Mouse (Mus musculus) hindbrain, embryonic 14.5 days (tissue): Measurements from ENCODE around the gene Foxo3. TPM values are rescaled to one million over a fixed set of nuclear protein-coding genes. Genes with fewer than 3 reads are reported as not detected.

ENCODE experiments used
- ATAC-seq: fragments of 200-750 bp; cut with Nextera tagmentation; 2 replicates; pipeline ENCODE4 v1.8.0; 2017; ENCODE audit warnings: moderate number of reproducible peaks, mild to moderate bottlenecking, moderate TSS enrichment, moderate library complexity; ENCODE audit not compliant: low FRiP score
- DNase-seq: peaks from one replicate; pipeline ENCODE4 v3.0.0-alpha.2; 2015; ENCODE audit warnings: low spot score
- H3K27ac ChIP-seq: fragments of 300-500 bp; sonication (generic); 2 replicates; pipeline ENCODE4 v1.5.1; 2014; ENCODE audit warnings: mild to moderate bottlenecking, moderate library complexity
- H3K27me3 ChIP-seq: fragments of 300-500 bp; sonication (generic); 2 replicates; pipeline ENCODE4 v1.6.1; 2014; ENCODE audit warnings: mild to moderate bottlenecking, low read length, mixed read lengths; ENCODE audit not compliant: control insufficient read depth, insufficient read depth
- H3K36me3 ChIP-seq: fragments of 300-500 bp; sonication (generic); replicated peaks from 2 replicates; pipeline ENCODE4 v1.6.1; 2014; ENCODE audit not compliant: control insufficient read depth, insufficient read depth
- H3K4me1 ChIP-seq: fragments of 300-500 bp; sonication (generic); replicated peaks from 2 replicates; pipeline ENCODE4 v1.6.1; 2014; ENCODE audit warnings: antibody characterized with exemption, low read length, mixed read lengths; ENCODE audit not compliant: control insufficient read depth, insufficient read depth
- H3K4me2 ChIP-seq: fragments of 300-500 bp; sonication (generic); replicated peaks from 2 replicates; pipeline ENCODE4 v1.6.1; 2014; ENCODE audit warnings: mild to moderate bottlenecking, moderate library complexity
- H3K4me3 ChIP-seq: fragments of 300-500 bp; sonication (generic); replicated peaks from 2 replicates; pipeline ENCODE4 v1.5.1; 2014; ENCODE audit warnings: mild to moderate bottlenecking, low read length
- H3K9ac ChIP-seq: fragments of 300-500 bp; sonication (generic); 2 replicates; pipeline ENCODE4 v1.6.1; 2014
- H3K9me3 ChIP-seq: fragments of 300-500 bp; sonication (generic); 2 replicates; pipeline ENCODE4 v1.6.1; 2016; ENCODE audit warnings: low read length; ENCODE audit not compliant: control insufficient read depth
- WGBS: fragments of 180-500 bp; shearing (Covaris S2); extraction: QIAGEN DNeasy Blood & Tissue Kit; methylation state at CpG from one replicate; pipeline ENCODE4 v1.1.7; 2014; 5-methylcytosine and 5-hydroxymethylcytosine counted together
- polyA plus RNA-seq: library from polyadenylated mRNA; unstranded; fragments of >200 nt; fragmentation: Nextera tagmentation; extraction: Ambion mirVana; gene quantifications from 2 replicates; pipeline ENCODE4 v1.2.1, GENCODE M21; 2014

Foxo3 gene
- polyA plus RNA-seq, 1 experiment from 2014 or later = 5.9 TPM

GRCm38 (mm10) chr10:42225184-42225935 is 51.2 kb downstream of the Foxo3 start:
- 89% methylated on average over 18 of the region's 18 CpGs for WGBS
- no peaks in the 10 kb centered on the region for H3K36me3 ChIP-seq
- no peaks in the 10 kb centered on the region for H3K4me1 ChIP-seq
- no peaks in the 10 kb centered on the region for H3K9me3 ChIP-seq
- H3K9ac ChIP-seq = no peak overlapping the region
- H3K4me2 ChIP-seq = no peak overlapping the region
- DNase-seq = no peak
- H3K27ac ChIP-seq = no peak overlapping the region
- no peak for ATAC-seq
- H3K4me3 ChIP-seq = no peak overlapping the region
- H3K27me3 ChIP-seq = no peaks in the 10 kb centered on the region

GRCm38 (mm10) chr10:42221996-42222395 is 54.6 kb downstream of the Foxo3 start:
- H3K9ac ChIP-seq = no peak overlapping the region
- H3K4me3 ChIP-seq = no peak overlapping the region
- H3K9me3 ChIP-seq = no peaks in the 10 kb centered on the region
- 85% methylated on average over 11 of the region's 11 CpGs for WGBS
- no peaks in the 10 kb centered on the region for H3K27me3 ChIP-seq
- H3K27ac ChIP-seq = no peak overlapping the region
- H3K4me2 ChIP-seq = no peak overlapping the region
- H3K36me3 ChIP-seq = no peaks in the 10 kb centered on the region
- DNase-seq (no peak), ATAC-seq (no peak)
- no peaks in the 10 kb centered on the region for H3K4me1 ChIP-seq

- DNase-seq (no peak), ATAC-seq (no peak)
- no peaks in the 10 kb centered on the region for H3K4me1 ChIP-seq
- H3K9ac ChIP-seq = no peak overlapping the region
- no peaks in the 10 kb centered on the region for H3K9me3 ChIP-seq
- 72% methylated on average over 19 of the region's 19 CpGs for WGBS
- no peaks in the 10 kb centered on the region for H3K36me3 ChIP-seq
- no peak overlapping the region for H3K4me3 ChIP-seq
- no peaks in the 10 kb centered on the region for H3K27me3 ChIP-seq
- no peak overlapping the region for H3K4me2 ChIP-seq
- no peak overlapping the region for H3K27ac ChIP-seq
Observed at GRCm38 (mm10) chr10:42221136-42221891, 55.2 kb downstream of the Foxo3 start.

GRCm38 (mm10) chr10:42220418-42220952 is 56.1 kb downstream of the Foxo3 start:
- no peak overlapping the region for H3K27ac ChIP-seq
- ATAC-seq = no peak
- no peak overlapping the region for H3K4me3 ChIP-seq
- WGBS = 83% methylated on average over 5 of the region's 5 CpGs
- H3K36me3 ChIP-seq = no peaks in the 10 kb centered on the region
- no peak for DNase-seq
- H3K9ac ChIP-seq = no peak overlapping the region
- no peaks in the 10 kb centered on the region for H3K4me1 ChIP-seq
- no peak overlapping the region for H3K4me2 ChIP-seq
- H3K9me3 ChIP-seq = no peaks in the 10 kb centered on the region
- no peaks in the 10 kb centered on the region for H3K27me3 ChIP-seq

- H3K36me3 ChIP-seq = no peaks in the 10 kb centered on the region
- 77% methylated on average over 7 of the region's 7 CpGs for WGBS
- peaks cover 7% of the 10 kb centered on the region; the same call in 1 of the 2 replicates for H3K4me1 ChIP-seq
- no peak overlapping the region for H3K4me2 ChIP-seq
- H3K4me3 ChIP-seq = no peak overlapping the region
- no peak for ATAC-seq
- H3K9me3 ChIP-seq = no peaks in the 10 kb centered on the region
- no peak overlapping the region for H3K9ac ChIP-seq
- no peak overlapping the region for H3K27ac ChIP-seq
- no peak for DNase-seq
- no peaks in the 10 kb centered on the region for H3K27me3 ChIP-seq
Observed at GRCm38 (mm10) chr10:42211407-42211806, 65.1 kb downstream of the Foxo3 start.

GRCm38 (mm10) chr10:42210641-42211040 is 65.9 kb downstream of the Foxo3 start:
- no peaks in the 10 kb centered on the region for H3K36me3 ChIP-seq
- no peak overlapping the region for H3K4me2 ChIP-seq
- DNase-seq (no peak), ATAC-seq (no peak)
- H3K27ac ChIP-seq = no peak overlapping the region
- H3K9ac ChIP-seq = no peak overlapping the region
- H3K9me3 ChIP-seq = no peaks in the 10 kb centered on the region
- no peak overlapping the region for H3K4me3 ChIP-seq
- WGBS = 58% methylated on average over 2 of the region's 2 CpGs
- H3K27me3 ChIP-seq = no peaks in the 10 kb centered on the region
- peaks cover 7% of the 10 kb centered on the region; the same call in 1 of the 2 replicates for H3K4me1 ChIP-seq

GRCm38 (mm10) chr10:42209809-42210208 is 66.7 kb downstream of the Foxo3 start:
- no peak for DNase-seq

GRCm38 (mm10) chr10:42207612-42208011 is 68.9 kb downstream of the Foxo3 start:
- H3K36me3 ChIP-seq = no peaks in the 10 kb centered on the region
- H3K27me3 ChIP-seq = no peaks in the 10 kb centered on the region
- no peak overlapping the region for H3K4me3 ChIP-seq
- no peak for ATAC-seq
- peaks cover 7% of the 10 kb centered on the region; the same call in 1 of the 2 replicates for H3K4me1 ChIP-seq
- H3K9ac ChIP-seq = no peak overlapping the region
- H3K9me3 ChIP-seq = no peaks in the 10 kb centered on the region
- DNase-seq = no peak
- no peak overlapping the region for H3K4me2 ChIP-seq
- H3K27ac ChIP-seq = no peak overlapping the region
- WGBS = 88% methylated on average over 12 of the region's 12 CpGs

More at GRCm38 (mm10) chr10:42209809-42210208, 66.7 kb downstream of the Foxo3 start:
- H3K9ac ChIP-seq = no peak overlapping the region
- 29% methylated on average over 6 of the region's 6 CpGs for WGBS
- H3K36me3 ChIP-seq = no peaks in the 10 kb centered on the region
- H3K4me2 ChIP-seq = no peak overlapping the region
- no peak overlapping the region for H3K27ac ChIP-seq
- no peaks in the 10 kb centered on the region for H3K27me3 ChIP-seq
- H3K4me1 ChIP-seq = peaks cover 7% of the 10 kb centered on the region; the same call in 1 of the 2 replicates
- no peak for ATAC-seq
- no peaks in the 10 kb centered on the region for H3K9me3 ChIP-seq
- no peak overlapping the region for H3K4me3 ChIP-seq

GRCm38 (mm10) chr10:42204768-42205412 is 71.7 kb downstream of the Foxo3 start:
- DNase-seq = no peak
- peaks cover 1% of the 10 kb centered on the region; the same call in 1 of the 2 replicates for H3K4me1 ChIP-seq
- H3K27ac ChIP-seq = no peak overlapping the region
- H3K4me2 ChIP-seq = no peak overlapping the region
- H3K27me3 ChIP-seq = no peaks in the 10 kb centered on the region
- H3K36me3 ChIP-seq = no peaks in the 10 kb centered on the region
- no peak overlapping the region for H3K4me3 ChIP-seq
- no peak overlapping the region for H3K9ac ChIP-seq
- no peak for ATAC-seq
- H3K9me3 ChIP-seq = no peaks in the 10 kb centered on the region
- WGBS = 86% methylated on average over 20 of the region's 20 CpGs
